Mouse (Mus musculus): ENCODE data around the gene C130032M10Rik.

C130032M10Rik gene

GRCm38 (mm10) chr9:114548496-114548895 lies 33.0 kb downstream of the C130032M10Rik start:
- DNase-seq (ENCODE audit: low spot score in 2 of 2) = no peak

- DNase-seq (ENCODE audit: low spot score in 2 of 2) = no peak
Observed at GRCm38 (mm10) chr9:114549117-114549516, 33.6 kb downstream of the C130032M10Rik start.

GRCm38 (mm10) chr9:114550033-114550432 lies 34.5 kb downstream of the C130032M10Rik start:
- no peak for DNase-seq (ENCODE audit: low spot score in 2 of 2)

- no peak for DNase-seq (ENCODE audit: low spot score in 2 of 2)
Observed at GRCm38 (mm10) chr9:114553828-114554227, 38.3 kb downstream of the C130032M10Rik start.

GRCm38 (mm10) chr9:114554355-114554979 lies 39.0 kb downstream of the C130032M10Rik start:
- peak in 1 of 2 experiments; percentile 26 for DNase-seq (ENCODE audit: low spot score in 2 of 2)

- DNase-seq (ENCODE audit: low spot score in 2 of 2) = no peak
Observed at GRCm38 (mm10) chr9:114556276-114556855, 40.9 kb downstream of the C130032M10Rik start.

- DNase-seq (ENCODE audit: low spot score in 2 of 2) = no peak
Observed at GRCm38 (mm10) chr9:114557086-114557485, 41.6 kb downstream of the C130032M10Rik start.

GRCm38 (mm10) chr9:114560141-114560540 lies 44.6 kb downstream of the C130032M10Rik start:
- no peak for DNase-seq (ENCODE audit: low spot score in 2 of 2)

GRCm38 (mm10) chr9:114560771-114561670 lies 45.5 kb downstream of the C130032M10Rik start:
- no peak for DNase-seq (ENCODE audit: low spot score in 2 of 2)

- no peak for DNase-seq (ENCODE audit: low spot score in 2 of 2)
Observed at GRCm38 (mm10) chr9:114561671-114561971, 46.1 kb downstream of the C130032M10Rik start.

GRCm38 (mm10) chr9:114562031-114562918 lies 46.8 kb downstream of the C130032M10Rik start:
- no peak for DNase-seq (ENCODE audit: low spot score in 2 of 2)

GRCm38 (mm10) chr9:114562919-114563751 lies 47.6 kb downstream of the C130032M10Rik start:
- DNase-seq (ENCODE audit: low spot score in 2 of 2) = peak in 1 of 2 experiments; percentile 35

GRCm38 (mm10) chr9:114563761-114564606 lies 48.5 kb downstream of the C130032M10Rik start, which contains the start of gene Trim71:
Gene Trim71, minus strand, starts transcription at chr9:114564369.
- peak; percentile 33 to 35 for DNase-seq (ENCODE audit: low spot score in 2 of 2)

- no peak for DNase-seq (ENCODE audit: low spot score in 2 of 2)
Observed at GRCm38 (mm10) chr9:114564667-114565066, 49.2 kb downstream of the C130032M10Rik start.
